Mouse (Mus musculus): ENCODE results near the gene 3110040M04Rik.

3110040M04Rik gene

DNA sequence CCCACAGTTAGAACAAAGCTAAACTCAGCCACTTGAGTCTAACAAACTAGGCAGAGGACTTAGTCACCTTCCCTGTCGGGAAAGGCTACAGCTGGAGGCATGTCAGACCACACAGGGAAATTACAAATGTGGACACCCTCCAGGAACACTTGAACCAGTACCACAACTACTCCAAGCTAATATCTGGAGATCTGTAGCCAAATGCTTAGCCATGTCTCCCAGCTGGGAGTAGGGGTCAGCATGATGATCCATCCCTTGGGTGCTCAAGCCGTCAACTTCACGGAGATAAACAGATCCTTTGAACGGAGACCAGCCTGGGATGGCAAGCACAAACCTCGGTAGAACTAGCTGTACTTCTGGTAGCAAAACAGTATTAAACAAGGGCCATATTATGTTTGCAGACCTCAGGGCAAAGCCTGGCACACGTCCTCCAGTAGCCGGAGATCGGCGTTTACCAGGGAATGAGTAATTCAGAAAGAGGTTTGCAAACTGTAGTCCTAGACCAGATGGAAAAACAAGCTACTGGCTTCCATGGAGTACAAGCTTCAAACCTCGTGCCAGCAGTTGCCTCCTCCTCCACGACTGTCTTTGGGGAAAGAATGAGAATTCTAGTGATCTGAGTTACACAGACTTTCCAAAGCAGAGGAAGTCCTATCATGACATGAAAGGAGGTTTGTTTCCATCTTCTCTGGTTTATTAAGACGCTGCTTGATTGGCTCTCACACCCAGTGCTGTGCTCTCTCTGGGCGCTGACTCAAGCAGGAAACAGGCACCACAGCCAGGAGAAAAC is 32.4 kb downstream of the 3110040M04Rik start:
- DNase-seq = peak; percentile 21

DNA sequence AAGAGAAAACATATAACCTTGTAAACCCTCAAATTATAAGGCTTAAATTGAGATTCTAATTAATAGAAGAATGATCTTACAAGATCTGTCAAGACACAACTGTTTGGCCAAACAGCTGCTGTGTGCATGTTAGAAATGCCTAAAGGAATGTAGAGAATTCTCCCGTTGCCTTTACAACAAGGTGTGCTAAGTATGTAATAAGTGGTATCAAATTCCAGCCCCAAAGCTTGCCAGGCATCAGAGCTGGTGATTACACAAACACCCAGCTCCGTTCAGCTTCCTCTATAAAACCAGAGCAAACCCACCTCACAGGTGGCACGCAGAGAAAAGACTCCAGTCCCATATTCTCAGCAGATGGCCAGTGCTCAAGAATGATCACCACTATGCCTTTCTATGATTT is 33.9 kb downstream of the 3110040M04Rik start:
- DNase-seq = no peak

DNA sequence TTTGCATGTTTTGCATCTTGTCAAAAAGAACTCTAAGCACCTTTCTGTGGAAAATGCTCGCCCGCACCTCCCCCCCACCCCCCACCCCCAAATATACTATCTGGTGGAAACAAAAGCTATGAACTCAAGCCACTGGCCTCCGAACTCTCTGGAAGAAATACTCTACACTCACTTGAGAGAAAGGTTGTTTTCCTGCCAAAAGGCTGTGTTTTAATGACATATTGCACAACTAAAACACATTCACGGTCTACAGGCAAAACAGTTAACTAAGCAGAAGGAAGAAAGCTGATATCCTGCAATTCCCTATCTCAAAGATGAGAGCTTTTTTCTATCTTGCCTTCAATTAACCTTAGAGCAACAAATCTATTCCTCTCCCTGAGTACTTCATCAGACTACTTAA is 39.4 kb downstream of the 3110040M04Rik start:
- no peak for DNase-seq

DNA sequence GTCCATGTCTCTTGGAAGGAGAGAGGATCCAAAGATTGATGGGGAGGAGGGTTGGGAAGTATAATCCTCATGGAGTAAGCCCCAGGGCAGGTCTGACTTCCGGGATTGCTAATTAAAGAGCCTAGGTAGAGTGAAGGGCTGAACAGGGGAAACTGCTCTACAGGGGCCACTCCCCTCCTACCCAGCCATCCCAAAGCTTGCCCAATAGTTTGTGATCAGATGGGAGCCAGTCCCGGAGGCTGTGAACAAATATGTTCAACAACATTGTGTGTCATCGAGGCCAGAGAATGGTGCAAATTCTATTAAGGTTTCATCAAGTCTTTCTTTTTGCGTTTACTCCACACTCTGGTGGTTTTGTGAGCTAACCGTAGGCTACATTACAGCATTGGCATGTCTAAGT is 40.1 kb downstream of the 3110040M04Rik start:
- DNase-seq = no peak

DNA sequence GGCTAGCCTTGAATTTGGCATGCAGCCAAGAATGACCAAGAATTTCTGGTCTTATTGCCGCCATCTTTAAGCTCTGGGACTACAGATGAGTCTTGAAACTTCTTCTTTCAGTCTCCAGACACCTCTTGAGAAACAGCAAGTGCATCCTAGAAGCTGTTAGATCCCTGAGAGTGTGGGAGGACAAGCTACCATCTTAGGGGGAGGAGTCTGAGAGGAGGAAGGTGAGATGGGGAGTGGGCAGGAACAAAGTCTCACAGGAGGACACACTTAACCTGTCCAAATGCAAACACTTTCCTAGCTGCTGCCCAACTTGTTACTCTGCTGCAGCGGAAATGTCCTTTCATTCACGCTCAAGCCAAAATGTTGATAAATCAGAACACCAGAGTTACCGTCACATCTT is 40.8 kb downstream of the 3110040M04Rik start:
- no peak for DNase-seq

DNA sequence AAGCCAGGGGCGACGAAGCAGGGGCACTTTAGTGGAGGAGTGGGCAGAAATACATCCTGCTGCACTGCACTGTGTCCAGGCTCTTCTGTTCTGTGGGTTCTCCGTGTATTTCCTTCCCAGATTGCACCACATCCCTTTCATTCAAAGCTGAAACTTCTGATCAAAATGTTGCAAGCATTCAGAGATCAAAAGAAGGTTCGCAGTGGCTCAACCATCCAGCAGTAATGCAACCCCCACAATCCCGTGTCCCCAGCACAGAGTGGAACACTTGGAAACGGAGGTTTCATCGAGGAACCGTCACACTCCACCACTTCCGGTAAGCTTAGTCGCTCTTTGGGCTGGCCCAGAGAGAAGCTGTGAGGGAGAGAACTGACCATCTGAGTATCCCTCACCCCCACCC is 41.2 kb downstream of the 3110040M04Rik start:
- DNase-seq = no peak

DNA sequence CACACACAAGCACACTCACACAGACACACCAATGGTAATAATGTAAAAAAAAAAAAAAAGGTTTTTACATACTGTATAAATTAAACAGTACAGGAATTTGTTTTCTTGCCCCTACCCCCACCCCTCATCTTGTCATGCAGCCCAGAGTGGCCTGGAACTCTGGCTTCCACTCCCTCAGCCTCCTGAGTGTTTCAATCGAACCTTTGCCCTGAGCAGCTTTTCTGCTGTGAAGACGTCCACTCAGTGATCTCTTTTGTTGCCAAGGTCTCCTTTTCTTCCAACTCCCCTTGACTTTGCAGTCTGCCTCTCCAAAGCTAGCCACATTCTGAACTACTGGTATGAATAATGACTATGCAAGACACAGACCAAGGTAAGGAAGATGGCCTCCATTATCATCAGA is 41.9 kb downstream of the 3110040M04Rik start:
- no peak for DNase-seq

DNA sequence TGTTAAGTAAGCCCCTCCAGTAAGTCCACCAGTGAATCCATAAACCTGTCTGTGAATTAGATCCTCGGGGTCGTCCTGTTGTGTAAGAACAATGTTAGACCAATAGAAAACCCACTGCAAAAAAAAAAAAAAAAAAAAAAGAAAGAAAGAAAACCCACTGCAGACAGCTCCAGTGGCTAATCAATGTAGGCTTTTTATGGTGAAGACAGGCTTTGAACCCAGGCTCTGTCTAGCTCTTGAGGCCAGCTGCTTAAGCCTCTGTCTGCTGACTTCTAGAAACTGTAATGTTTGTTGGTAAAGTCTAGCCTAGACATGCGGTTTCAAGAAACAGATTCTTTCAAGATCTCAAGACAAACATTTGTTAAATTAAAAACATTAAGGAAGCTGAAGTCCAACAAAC is 46.2 kb downstream of the 3110040M04Rik start:
- DNase-seq = no peak

DNA sequence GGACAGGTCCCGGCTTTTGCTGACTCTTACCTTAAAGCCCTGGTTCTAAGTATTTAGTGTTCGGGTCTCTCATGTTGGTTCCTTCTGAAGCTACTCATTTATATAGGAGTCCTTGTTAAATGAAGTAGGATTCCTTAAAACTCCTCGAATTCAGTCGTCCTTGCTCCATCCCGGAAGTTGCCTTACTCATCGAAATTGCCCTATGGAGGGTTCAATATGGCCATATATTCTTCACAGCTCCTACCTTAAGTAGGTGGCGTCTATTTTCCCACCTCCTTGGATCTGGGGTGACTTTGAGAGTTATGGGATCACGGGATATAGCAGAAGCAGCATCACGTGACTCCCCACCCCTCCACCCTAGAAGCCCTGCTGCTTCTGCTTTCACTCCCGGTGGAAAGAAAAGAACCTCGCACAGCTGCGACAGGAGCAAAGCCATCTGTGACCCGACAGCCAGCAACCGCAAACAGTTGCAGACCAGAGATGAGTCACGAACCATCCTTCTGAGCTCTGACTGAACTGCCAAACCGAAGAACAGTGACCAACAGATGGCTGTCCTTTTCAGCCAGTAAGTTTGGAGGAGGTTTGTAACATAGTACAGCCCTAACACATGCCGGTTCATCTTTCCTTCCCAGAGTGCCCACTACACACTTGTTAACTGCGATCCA is 46.7 kb downstream of the 3110040M04Rik start:
- peak; percentile 69 for DNase-seq

DNA sequence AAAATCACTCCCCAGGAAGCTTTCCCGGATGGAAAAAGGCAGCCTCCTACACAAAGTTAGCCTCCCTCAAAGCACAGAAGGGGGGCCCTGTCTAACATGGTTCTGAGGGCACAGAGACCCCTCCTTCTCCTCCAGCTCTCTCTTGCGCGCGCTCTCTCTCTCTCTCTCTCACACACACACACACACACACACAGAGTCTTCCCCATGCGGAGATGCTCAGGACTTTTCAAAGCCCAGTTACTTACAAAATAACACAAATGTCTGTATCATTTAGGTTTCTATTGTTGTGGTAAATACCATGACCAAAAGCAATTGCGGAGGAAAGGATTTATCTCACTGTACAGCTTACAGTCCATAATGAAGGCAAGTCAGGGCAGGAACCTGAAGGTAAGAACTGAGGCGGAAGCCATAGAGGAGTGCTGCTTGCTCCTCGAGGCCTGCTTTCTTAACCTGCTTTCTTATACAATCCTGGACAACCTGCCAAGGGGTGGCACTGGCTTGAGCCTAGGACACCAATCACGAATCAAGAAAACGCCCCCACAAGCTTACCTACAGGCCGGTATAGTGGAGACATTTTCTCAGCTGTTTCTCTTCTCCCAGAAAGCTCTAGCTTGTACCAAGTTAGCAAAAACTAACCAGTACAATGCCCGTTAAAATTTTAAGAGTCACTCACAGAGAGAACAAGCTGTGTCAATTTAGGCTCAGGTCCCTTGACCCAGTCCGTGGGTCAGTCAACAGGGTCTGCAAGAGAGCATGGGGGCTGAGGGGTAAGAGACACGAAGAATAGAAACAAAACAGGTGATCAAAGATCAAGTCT is 47.5 kb downstream of the 3110040M04Rik start:
- no peak for DNase-seq
